Mouse (Mus musculus) CH12.LX (cell line): ENCODE measurements around the gene Nufip2.
A peak's percentile ranks its signal among the peaks of the same experiment; 100 is the strongest.

ENCODE experiments used
- CTCF ChIP-seq, 2 experiments: IDR thresholded peaks in 1 of 2; conservative IDR thresholded peaks in 1 of 2; 2 replicates each; pipeline ENCODE4 v1.5.1; 2011 to 2012; ENCODE audit warnings: low read depth in 2 of 2, low read length in 2 of 2, improper control_type of control experiment in 1 of 2, inconsistent platforms in 1 of 2, mild to moderate bottlenecking in 1 of 2, moderate library complexity in 1 of 2
- E2F4 ChIP-seq: IDR thresholded peaks from 2 replicates; pipeline ENCODE4 v1.6.1; 2011; ENCODE audit warnings: low read depth, low read length, improper control_type of control experiment; ENCODE audit not compliant: insufficient replicate concordance
- EP300 ChIP-seq: IDR thresholded peaks from 2 replicates; pipeline ENCODE4 v1.6.1; 2011; ENCODE audit warnings: low read length, improper control_type of control experiment
- ETS1 ChIP-seq: conservative IDR thresholded peaks from 2 replicates; pipeline ENCODE4 v1.6.1; 2012; ENCODE audit warnings: low read depth, mild to moderate bottlenecking, inconsistent platforms, low read length, improper control_type of control experiment, moderate library complexity
- MAX ChIP-seq: IDR thresholded peaks from 2 replicates; pipeline ENCODE4 v1.6.1; 2011; ENCODE audit warnings: low read length, improper control_type of control experiment
- MYC ChIP-seq: IDR thresholded peaks from 2 replicates; pipeline ENCODE4 v1.6.1; 2011; ENCODE audit warnings: low read depth, mild to moderate bottlenecking, improper control_type of control experiment, low read length
- POLR2A ChIP-seq: IDR thresholded peaks from 2 replicates; pipeline ENCODE4 v1.6.1; 2011; ENCODE audit warnings: low read depth, mild to moderate bottlenecking, improper control_type of control experiment, low read length

GRCm38 (mm10) chr11:77721389-77721788 is 35.4 kb downstream of the Nufip2 start:
- no peak for TF ChIP-seq EP300
- TF ChIP-seq CTCF (conservative IDR thresholded peaks at IDR 0.05 in 1 of 2, IDR thresholded peaks at IDR 0.05 in 1 of 2; ENCODE audit: low read depth in 2 of 2, low read length in 2 of 2) = peak; percentile 27 to 54; a peak in 2 of 4 replicates
- TF ChIP-seq E2F4 = no peak
- no peak for TF ChIP-seq POLR2A
- no peak for TF ChIP-seq MYC
- TF ChIP-seq ETS1 = no peak
- TF ChIP-seq MAX = no peak
